Mouse (Mus musculus) MEL (cell line): ENCODE results near the gene Gm9945.

Experiments used
- CTCF ChIP-seq, 3 experiments: IDR thresholded peaks in 2 of 3; conservative IDR thresholded peaks in 1 of 3; 2 replicates each; pipeline ENCODE4 v1.5.1; 2011 to 2012; ENCODE audit warnings: low read length in 3 of 3, low read depth in 2 of 3, mild to moderate bottlenecking in 2 of 3, improper control_type of control experiment in 1 of 3, inconsistent platforms in 1 of 3, mixed read lengths in 1 of 3, moderate library complexity in 1 of 3; ENCODE audit not compliant: control insufficient read depth in 1 of 3, insufficient read depth in 1 of 3, poor library complexity in 1 of 3, severe bottlenecking in 1 of 3
- ZC3H11A ChIP-seq: IDR thresholded peaks from 2 replicates; pipeline ENCODE4 v1.6.1; 2012; ENCODE audit warnings: low read depth, mild to moderate bottlenecking, inconsistent platforms, low read length, improper control_type of control experiment
- ZNF384 ChIP-seq: IDR thresholded peaks from 2 replicates; pipeline ENCODE4 v1.6.1; 2012; ENCODE audit warnings: low read depth, mild to moderate bottlenecking, inconsistent platforms, low read length, improper control_type of control experiment

GRCm38 (mm10) chr11:53477833-53478232 lies 2.1 kb upstream of the Gm9945 start:
- no peak for TF ChIP-seq CTCF (IDR thresholded peaks at IDR 0.05 in 2 of 3, conservative IDR thresholded peaks at IDR 0.05 in 1 of 3; ENCODE audit: control insufficient read depth in 1 of 3, insufficient read depth in 1 of 3, low read depth in 2 of 3, low read length in 3 of 3, poor library complexity in 1 of 3, severe bottlenecking in 1 of 3)
- no peak for TF ChIP-seq ZNF384
- no peak for TF ChIP-seq ZC3H11A
